Mouse (Mus musculus) cerebellum, adult 9-10 months (tissue): ENCODE data around the gene 5730480H06Rik.

Experiments
- DNase-seq: peaks from one replicate; pipeline ENCODE4 v3.0.0; 2022

5730480H06Rik gene

DNA sequence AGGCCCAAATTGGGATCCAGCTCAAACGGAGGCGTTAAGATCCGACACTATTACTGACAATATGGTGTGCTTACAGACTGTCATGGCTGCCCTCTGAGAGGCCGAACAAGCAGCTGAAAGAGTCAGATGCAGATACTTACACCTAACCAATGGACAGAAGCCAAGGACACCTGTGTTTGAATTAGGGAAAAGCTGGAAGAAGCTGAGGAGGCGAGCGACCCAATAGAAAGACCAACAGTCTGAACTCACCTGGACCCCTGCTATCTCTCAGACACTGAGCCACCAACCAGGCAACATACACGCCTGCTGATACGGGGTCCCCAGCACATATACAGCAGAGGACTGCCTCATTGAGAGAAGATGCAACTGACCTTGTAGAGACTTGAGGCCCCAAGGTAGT, at the start of gene 5730480H06Rik:
Gene 5730480H06Rik, plus strand, starts transcription at position 301 of the 400 bp plus-strand sequence.
- DNase-seq = no peak

DNA sequence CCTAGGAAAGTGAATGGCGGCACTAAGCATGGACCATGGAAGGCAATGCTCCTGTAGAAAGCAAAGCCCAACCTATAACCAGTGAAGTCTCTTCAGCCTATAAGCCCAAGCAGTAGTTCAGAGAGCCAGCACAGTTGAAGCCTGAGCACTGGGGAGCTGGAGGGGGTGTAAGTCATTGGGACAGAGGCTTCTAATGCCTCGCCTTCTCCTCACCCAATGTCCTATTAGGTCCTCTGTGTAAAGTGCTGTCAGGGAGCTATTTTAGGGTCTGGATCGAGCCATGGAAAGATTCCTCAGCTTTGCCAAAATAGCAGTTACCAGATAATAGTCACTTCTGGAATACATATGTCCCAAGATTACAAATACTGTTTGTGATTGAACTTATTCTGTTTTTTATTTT, 26.6 kb upstream of the 5730480H06Rik start:
- no peak for DNase-seq

DNA sequence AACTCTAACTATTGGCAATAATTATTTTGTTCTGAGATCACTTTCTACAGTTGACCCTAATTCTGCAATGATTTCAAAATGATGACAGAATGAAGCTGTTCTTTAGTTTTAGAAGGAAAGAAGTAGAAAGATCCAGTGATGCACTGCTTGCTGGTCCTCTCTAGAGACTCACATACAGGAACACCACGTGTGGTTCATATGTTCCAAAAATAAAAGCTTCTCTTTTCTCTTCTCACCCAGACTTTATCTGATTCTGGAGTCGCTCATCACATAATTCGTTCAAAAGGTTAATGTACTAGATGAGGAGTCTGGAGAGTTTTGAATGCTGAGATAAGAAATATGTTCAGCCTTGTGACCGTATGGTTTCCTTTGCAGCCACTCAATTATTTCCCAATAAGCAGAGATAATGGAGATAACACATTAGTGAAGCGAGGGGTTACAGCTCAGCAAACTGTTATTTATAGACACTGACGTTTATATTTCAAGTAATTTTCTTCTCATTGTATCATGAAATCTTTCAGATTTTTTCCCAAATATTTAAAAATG, 12.6 kb upstream of the 5730480H06Rik start:
- no peak for DNase-seq

DNA sequence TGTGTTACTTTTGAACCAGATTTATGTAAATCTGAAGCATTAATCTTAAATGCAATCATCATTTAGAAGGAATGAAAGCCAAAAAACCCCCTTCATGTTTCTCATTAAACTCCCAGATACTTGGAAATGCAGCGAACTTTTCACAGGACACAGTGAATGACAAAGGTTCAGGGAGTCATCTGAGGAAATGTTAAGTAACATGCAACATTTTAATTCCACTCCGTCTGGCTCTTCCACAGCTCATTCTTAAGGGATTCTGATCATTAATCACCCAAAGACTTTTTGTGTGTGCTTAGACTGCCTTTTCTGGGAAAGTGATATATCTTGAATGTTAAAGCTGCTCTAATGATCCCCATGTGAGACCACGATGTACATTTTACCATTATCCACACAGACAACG, 7.2 kb upstream of the 5730480H06Rik start:
- no peak for DNase-seq

GRCm38 (mm10) chr5:48326221-48326620, 1.5 kb upstream of the 5730480H06Rik start:
- DNase-seq = no peak

DNA sequence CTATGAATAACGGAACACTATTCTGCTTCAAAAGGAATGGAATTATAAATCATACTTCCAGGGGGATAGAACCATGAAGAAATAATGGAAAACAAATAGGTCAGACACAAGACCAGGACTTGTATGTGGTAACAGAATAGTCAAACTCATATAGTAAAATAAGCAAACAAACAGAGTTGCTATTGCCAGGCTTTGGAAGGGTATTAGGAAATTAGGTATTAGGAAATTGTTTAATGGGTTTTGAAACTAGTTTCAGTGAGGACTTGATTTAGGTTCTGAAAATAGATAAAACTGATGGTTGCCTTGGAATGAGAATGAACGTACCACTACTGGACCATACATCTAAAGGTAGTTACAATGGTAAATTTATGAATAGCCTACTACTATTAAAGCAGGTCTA, 2.0 kb downstream of the 5730480H06Rik start:
- DNase-seq = no peak

DNA sequence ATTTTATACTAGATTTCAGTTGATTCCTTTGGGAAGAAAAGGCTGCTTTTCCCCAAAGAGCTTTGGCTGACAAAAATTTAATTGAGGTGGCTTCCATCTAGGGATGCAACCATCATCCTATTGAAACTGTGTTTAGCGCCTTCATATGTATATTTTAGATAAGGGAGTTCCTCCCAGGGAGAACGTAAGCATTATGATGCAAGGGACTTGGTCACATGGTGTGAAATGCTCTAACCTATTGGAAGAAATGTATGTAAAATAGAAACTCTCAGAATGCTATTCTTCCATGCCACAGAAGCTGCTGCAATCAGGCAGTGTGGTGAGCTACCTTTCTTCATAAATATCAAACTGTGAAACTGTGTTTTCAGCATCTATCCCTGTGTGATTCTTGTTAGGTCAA, 3.1 kb downstream of the 5730480H06Rik start:
- no peak for DNase-seq

DNA sequence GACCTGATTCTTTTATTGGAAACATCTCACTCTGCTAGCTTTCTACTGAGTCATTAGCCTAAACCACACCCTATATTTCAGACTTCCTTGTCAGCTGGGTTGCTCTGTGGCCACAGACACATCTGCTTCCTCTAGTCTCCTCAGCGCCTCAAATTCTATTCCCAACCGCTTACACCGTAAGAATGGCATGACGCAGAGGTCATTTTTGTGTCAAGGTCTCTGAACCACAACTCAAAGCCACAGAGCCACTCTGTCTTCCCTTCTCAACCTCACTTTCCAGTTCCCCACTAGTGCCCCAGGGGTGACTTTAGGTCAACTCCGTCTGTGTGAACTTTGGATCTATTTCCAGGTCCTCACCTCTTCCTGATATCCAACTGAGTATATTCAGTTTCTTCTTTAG, 3.7 kb downstream of the 5730480H06Rik start:
- no peak for DNase-seq

DNA sequence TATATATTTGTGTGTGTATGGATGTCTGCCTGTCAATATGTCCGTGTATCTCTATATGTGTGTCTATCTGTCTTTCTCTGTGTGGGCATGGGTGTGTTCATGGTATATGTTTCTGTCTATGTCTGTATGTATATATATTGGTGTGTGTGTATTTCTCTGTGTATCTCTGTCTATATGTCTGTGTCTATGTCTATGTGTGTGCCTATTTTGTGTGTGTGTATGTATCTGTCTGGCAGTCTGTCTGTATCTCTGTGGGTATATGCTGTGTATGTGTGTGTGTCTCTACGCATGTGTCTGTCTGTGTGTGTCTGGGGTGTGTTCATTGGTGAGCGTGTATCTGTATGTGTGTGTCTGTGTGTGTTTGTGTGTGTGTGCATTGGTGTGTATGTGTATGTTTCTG, 5.7 kb downstream of the 5730480H06Rik start:
- no peak for DNase-seq

DNA sequence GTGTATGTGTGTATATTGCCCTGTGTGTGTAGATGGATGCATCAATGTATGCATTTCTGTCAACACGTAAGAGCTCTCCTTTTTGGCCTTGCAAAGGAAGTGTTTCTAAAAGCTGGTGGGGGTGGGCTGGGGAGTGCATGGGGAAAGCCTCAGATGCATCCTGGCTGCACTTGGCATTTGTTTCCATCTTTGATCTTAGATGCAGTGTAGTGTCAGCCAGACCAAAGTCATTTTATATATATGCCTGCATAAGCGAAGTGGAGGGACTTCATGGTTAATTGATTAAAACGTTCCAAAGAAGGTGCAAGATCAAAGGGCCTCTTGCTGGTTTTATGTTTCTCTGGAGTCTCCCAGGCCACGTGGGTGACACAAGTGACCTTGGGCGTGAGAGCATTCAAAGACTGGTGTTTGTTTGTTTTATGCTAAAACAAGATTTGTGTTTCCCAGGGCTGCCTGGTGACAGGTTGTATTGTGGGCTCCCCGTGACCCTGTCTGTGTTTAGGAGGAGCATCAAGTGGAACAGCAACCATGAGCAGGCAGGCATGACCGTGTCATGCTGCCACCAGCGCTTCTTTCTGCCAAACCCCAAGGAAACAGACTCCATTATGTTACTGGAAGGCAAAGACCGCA, 6.2 kb downstream of the 5730480H06Rik start:
- no peak for DNase-seq

- DNase-seq = no peak
These were observed 13.2 kb downstream of the 5730480H06Rik start for GRCm38 (mm10) chr5:48340808-48341433.

GRCm38 (mm10) chr5:48345095-48345982, 17.6 kb downstream of the 5730480H06Rik start:
- peak; percentile 27 for DNase-seq

DNA sequence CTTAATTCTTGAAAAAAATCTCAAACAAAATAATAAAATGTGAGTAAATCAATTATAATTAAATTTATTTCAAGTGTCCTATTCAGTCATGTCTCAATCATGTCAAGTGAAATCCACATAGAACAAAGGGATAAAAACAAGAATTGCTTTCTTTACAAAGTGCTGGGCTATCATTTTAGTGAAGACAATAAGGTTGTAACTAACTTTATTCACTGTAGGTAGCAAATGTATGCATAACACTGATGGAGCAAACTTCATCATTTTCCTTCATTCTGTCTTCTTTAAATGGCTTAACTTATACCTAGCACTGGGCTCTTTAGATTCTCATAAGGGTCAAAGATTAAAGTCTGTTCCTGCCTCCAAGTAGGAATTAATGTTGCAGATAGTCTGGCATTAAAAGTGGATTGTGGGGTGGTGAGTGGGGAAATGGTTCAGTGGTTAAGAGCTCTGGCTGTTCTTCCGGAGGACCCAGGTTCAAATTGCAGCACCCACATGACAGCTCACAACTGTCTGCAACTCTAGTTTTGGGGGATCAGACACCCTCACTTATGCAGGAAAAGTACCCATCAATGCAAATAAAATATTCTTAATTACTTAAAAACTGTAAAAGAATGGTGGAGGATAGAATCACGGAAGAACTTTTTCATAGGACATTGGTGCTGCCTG, 18.4 kb downstream of the 5730480H06Rik start:
- DNase-seq = no peak

DNA sequence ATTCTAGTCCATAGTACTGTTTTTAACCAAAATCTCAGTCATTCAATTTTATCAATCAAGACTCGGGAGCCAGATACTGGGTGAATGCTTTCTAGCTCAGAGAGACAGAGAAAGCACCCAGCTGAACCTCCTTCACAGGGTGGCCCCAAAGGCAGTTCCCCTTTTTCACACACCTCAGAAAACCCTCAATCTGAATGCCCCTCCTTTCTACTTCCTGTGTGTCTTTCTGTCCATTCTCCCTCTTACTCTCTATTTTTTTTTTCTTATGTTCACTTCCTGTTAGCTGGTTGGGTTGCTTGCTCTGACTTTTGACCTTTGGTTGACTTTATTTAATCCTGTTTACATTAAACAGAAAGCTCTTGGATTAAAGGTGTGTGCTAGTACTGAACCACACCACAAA, 21.6 kb downstream of the 5730480H06Rik start:
- DNase-seq = no peak

- DNase-seq = peak; percentile 94
These were observed 44.4 kb downstream of the 5730480H06Rik start for GRCm38 (mm10) chr5:48371890-48372766.

DNA sequence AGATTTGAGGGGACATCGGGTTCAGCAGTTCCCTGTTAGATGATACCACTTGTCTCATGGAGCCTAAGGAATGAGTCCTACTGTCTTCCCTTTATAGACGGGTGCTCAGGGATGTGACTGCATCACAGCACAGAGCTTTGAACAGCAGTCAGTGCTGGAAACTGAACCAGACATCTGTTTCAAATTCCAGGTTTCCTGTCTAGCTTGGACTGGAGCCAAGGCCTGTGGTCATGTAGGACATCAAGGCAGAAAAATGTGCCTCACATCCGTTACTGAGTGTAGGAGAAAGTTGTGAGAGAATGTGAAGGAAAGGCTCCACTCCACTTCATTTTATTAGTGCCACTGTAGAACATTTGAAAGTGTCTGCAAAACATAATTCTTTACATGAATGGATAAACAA, 74.7 kb downstream of the 5730480H06Rik start:
- DNase-seq = peak; percentile 15

DNA sequence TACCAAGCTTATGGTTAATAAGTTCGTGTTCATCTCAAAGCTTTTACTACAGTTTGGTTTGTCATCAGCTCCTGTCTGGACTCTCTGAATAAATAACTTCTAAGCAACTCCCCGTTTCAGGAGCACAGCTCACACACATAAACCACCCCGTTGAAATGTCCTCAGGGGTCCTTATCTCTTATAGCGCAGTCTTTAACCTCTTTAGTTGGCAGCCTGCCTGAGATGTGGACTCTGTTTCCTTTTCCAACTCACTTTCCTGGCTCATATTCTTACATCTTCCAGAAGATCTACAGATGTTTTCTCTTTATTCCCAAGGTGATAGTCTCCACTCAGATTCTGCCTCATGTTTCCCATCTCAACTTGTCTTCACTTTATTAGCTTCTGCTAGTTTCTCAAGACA, 80.5 kb downstream of the 5730480H06Rik start:
- DNase-seq = no peak

DNA sequence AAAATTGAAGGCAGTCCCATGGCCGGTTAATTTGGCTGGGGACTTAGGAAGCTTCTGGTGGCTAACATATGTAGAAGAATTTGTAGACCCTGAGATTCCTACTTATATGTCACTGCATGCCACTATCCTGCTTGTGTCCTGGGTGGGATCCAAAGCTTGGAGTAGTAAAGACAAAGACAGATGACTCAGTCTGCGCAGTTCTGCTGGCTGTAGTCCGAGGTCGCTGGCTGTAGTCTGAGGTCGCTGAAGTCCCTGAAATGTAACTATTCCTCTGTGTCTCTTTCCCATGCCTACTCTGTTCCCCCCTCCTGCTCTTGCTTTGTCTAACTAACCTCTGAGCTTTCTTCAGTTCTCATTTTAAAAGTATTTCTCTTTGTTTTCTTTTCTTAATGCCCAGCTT, 82.6 kb downstream of the 5730480H06Rik start:
- no peak for DNase-seq

DNA sequence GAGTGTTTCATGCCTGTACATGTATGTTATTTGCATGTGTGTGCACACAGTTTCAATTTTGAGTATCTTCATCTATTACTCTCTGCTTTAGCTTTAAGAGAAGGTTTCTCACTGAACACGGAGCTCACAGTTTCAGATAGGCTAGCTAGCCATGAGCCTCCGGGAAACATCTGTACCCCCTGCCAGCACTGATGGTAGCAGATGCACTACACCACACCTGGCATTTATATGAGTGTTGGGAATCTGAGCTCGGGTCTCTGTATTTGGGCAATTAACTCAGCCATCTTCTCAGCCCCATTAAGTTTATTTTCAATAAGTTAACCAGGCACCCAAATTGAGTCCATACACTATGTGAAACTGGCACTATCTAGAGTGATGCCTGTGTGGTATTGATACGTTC, 83.7 kb downstream of the 5730480H06Rik start:
- no peak for DNase-seq

DNA sequence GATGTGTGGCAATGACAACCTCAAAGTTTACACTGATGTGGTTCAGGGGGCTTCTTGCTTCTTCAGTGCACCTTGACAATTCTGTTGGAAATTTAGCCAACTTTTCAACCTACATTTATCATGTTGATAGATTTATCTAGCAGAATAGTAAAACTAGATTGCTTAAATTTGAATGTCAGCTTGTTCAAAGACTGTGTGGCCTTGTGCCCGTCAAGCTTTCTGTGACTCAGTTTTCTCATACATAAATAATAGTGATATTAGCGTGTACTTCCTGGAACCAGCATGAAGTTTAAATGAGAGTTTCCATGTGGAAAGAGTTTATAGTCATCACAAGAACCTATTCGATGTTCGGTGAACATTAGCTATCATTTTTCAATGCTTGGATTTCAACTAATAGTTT, 84.5 kb downstream of the 5730480H06Rik start:
- DNase-seq = no peak

- no peak for DNase-seq
These were observed 92.0 kb downstream of the 5730480H06Rik start for GRCm38 (mm10) chr5:48419741-48420140.

- no peak for DNase-seq
These were observed 94.2 kb downstream of the 5730480H06Rik start for GRCm38 (mm10) chr5:48421957-48422356.
